Mouse (Mus musculus) embryo, embryonic 10.5 days (tissue): ENCODE measurements at regions not wholly inside any gene's neighbourhood (a gene's known extent, or its start where the extent isn't known, plus 50 kb on each side); places are given as distances from the start of the nearest gene placed in this dataset.

Experiments
- DNase-seq: peaks from one replicate; pipeline ENCODE4 v3.0.0-alpha.2; 2015; ENCODE audit warnings: low spot score

GRCm38 (mm10) chr3:71959441-71959840 is 1008.2 kb downstream of the Sis start:
- no peak for DNase-seq

GRCm38 (mm10) chr3:71919865-71920264 is 1047.8 kb downstream of the Sis start:
- DNase-seq: no peak

GRCm38 (mm10) chr3:71913783-71914182 is 1053.9 kb downstream of the Sis start:
- DNase-seq: no peak

GRCm38 (mm10) chr3:71909242-71909641 is 1058.4 kb downstream of the Sis start:
- DNase-seq: peak; percentile 63

- no peak for DNase-seq
Measured at GRCm38 (mm10) chr3:71864670-71865069, 1103.0 kb downstream of the Sis start.

GRCm38 (mm10) chr3:71836111-71836510 is 1131.6 kb downstream of the Sis start:
- no peak for DNase-seq
